Mouse (Mus musculus): ENCODE measurements around the gene Vti1a.

GRCm38 (mm10) chr19:55343274-55343673, 27.2 kb downstream of the Vti1a start:
- no peak for TF ChIP-seq FLI1 (IDR thresholded peaks at IDR 0.05; ENCODE audit: low read length)
- TF ChIP-seq GATA1 (IDR thresholded peaks at IDR 0.05; ENCODE audit: borderline replicate concordance, low read length): no peak
